Mouse (Mus musculus) lung, embryonic 16.5 days (tissue): ENCODE measurements around the gene Stpg3. TPM values are rescaled to one million over a fixed set of nuclear protein-coding genes. Genes with fewer than 3 reads are reported as not detected.

ENCODE experiments used
- ATAC-seq: fragments of 200-750 bp; cut with Nextera tagmentation; 2 replicates; pipeline ENCODE4 v1.8.0; 2017; ENCODE audit warnings: low read depth, mild to moderate bottlenecking, moderate library complexity
- H3K27ac ChIP-seq: fragments of 300-500 bp; sonication (generic); 2 replicates; pipeline ENCODE4 v1.5.1; 2014; ENCODE audit warnings: mild to moderate bottlenecking, control low read depth, low read length
- H3K27me3 ChIP-seq: fragments of 300-500 bp; sonication (generic); 2 replicates; pipeline ENCODE4 v1.6.1; 2014; ENCODE audit warnings: low read depth, low read length, mixed read lengths; ENCODE audit not compliant: control insufficient read depth, insufficient read depth
- H3K36me3 ChIP-seq: fragments of 300-500 bp; sonication (generic); 2 replicates; pipeline ENCODE4 v1.6.1; 2014; ENCODE audit warnings: low read length; ENCODE audit not compliant: control insufficient read depth, insufficient read depth
- H3K4me1 ChIP-seq: fragments of 300-500 bp; sonication (generic); replicated peaks from 2 replicates; pipeline ENCODE4 v1.6.1; 2014; ENCODE audit warnings: low read length, mixed read lengths; ENCODE audit not compliant: control insufficient read depth, insufficient read depth
- H3K4me2 ChIP-seq: fragments of 300-500 bp; sonication (generic); 2 replicates; pipeline ENCODE4 v1.6.1; 2014; ENCODE audit warnings: low read depth, low read length, control low read depth
- H3K4me3 ChIP-seq: fragments of 300-500 bp; sonication (generic); 2 replicates; pipeline ENCODE4 v1.5.1; 2014; ENCODE audit warnings: mild to moderate bottlenecking, low read length, control low read depth
- H3K9ac ChIP-seq: fragments of 300-500 bp; sonication (generic); 2 replicates; pipeline ENCODE4 v1.6.1; 2014; ENCODE audit warnings: low read length, control low read depth
- H3K9me3 ChIP-seq: fragments of 300-500 bp; sonication (generic); 2 replicates; pipeline ENCODE4 v1.6.1; 2016; ENCODE audit warnings: low read length; ENCODE audit not compliant: control insufficient read depth
- WGBS: fragments of 180-500 bp; shearing (Covaris S2); extraction: QIAGEN DNeasy Blood & Tissue Kit; methylation state at CpG from one replicate; pipeline ENCODE4 v1.1.7; 2014; 5-methylcytosine and 5-hydroxymethylcytosine counted together
- polyA plus RNA-seq: library from polyadenylated mRNA; unstranded; fragments of >200 nt; fragmentation: Nextera tagmentation; extraction: Ambion mirVana; gene quantifications from 2 replicates; pipeline ENCODE4 v1.2.1, GENCODE M21; 2015

Gene Stpg3
- polyA plus RNA-seq, 1 experiment from 2014 or later, result 0.15 TPM

DNA sequence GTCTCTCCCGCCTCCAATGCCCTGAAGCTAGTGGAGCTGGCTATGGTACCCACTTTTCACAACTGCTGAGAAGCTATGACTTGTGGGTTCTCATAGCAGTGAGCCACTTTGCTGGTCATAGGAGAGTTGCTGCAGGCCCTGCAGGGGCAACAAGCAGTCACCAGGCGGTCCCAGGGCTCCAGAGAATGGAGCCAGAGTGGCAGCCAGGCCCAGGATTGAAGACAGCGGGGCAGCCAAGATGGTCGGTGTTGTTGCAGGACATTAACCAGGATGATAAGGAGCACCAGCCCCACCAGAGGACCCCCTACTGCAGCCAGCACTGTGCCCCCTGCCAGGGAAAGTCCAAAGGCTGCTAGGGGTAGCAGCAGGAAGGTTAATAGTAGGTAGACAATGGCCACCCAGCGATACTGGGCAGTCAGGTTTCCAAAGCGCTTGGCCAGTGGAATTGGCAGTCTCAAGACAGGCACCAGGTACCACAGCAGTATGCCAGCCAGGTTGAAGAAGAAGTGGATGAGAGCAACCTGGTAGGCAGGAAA is 14.6 kb upstream of the Stpg3 start:
- Histone ChIP-seq H3K4me2 (no peak overlapping the region), H3K27ac (no peak overlapping the region), H3K9me3 (no peaks in the 10 kb centered on the region), H3K27me3 (no peaks in the 10 kb centered on the region), H3K4me1 (peaks cover 16% of the 10 kb centered on the region), H3K4me3 (no peak overlapping the region), H3K9ac (peak overlapping the region; percentile 24; the same call in 1 of the 2 replicates), H3K36me3 (no peaks in the 10 kb centered on the region)
- ATAC-seq, result no peak
- 69% methylated on average over 6 of the region's 6 CpGs for WGBS

DNA sequence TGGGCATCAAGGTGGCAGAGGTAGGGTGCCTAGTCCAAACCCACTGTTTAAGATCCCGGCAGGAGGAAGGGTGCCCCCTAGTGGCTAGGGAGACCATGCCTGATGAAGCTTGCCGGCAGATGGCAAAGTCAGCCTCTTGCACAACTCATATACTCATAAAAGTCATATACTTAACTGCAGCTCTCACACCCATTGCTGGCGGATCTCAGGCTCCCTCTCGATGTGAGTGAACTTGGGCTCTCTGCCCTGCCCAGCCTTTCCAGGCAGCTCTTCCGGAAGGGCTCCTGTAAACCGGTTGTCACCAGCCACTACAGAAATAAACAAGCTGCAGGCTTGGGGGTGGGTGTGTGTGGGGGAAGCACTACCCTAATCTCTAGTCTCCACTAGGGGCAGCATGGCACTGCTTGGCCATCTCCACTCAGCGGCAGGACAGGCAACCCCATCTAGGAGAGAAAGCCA is 14.0 kb upstream of the Stpg3 start:
- peak; percentile 39 for ATAC-seq
- peak overlapping the region; percentile 39 for H3K4me2 ChIP-seq
- 0 out of 2 replicates have a peak overlapping the region, but pooled peaks have one; percentile 12 for H3K9ac ChIP-seq
- H3K4me1 ChIP-seq, result peaks cover 17% of the 10 kb centered on the region
- H3K36me3 ChIP-seq, result no peaks in the 10 kb centered on the region
- H3K9me3 ChIP-seq, result no peaks in the 10 kb centered on the region
- no peaks in the 10 kb centered on the region for H3K27me3 ChIP-seq
- H3K27ac ChIP-seq, result peak overlapping the region; percentile 71
- no peak overlapping the region for H3K4me3 ChIP-seq
- WGBS, result 0% methylated on average over 7 of the region's 7 CpGs

DNA sequence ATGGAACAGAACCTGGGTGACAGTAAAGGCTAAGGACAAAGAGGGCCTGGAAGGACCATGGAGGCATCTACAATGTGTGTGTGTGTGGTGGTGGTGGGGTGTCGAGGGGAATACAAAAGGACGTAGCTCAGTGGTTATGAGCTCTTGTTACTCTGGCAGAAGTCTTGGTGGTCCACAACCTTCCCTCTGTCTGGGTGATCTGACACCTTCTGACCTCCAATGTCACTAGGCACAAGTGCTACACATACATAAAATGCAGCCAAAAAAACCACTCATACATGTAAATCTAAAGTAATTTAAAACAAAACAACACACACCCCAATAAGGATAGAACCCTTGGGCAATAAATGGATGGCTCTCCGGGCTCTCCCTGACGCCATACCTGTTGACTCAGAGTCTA is 13.0 kb upstream of the Stpg3 start:
- Histone ChIP-seq H3K4me3 (no peak overlapping the region), H3K9me3 (no peaks in the 10 kb centered on the region), H3K27me3 (no peaks in the 10 kb centered on the region), H3K36me3 (no peaks in the 10 kb centered on the region), H3K27ac (no peak overlapping the region), H3K4me1 (peaks cover 20% of the 10 kb centered on the region), H3K4me2 (no peak overlapping the region), H3K9ac (no peak overlapping the region)
- no peak for ATAC-seq
- 92% methylated on average over 4 of the region's 4 CpGs for WGBS

DNA sequence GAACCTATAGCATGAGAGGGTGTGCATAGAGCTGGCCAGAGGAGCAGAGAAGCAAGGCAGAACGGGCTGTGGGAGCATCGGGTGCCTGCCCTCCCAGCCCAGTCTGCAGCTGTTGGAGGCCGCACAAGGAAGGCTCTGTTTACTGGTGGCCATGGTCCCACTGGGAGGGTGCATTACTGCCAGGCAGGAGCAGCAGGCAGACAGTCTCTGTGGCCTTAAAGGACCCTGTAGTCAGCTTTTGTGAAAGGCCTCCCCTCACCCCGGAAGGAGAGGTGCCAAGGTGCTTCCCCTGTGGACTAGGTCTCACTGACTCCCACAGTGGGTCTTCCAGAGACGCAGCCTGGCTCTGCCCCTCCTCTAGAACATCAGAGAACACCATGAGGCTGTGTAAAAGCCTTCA is 12.4 kb upstream of the Stpg3 start:
- Histone ChIP-seq H3K36me3 (peaks cover 2% of the 10 kb centered on the region; the same call in 1 of the 2 replicates), H3K9ac (no peak overlapping the region), H3K4me3 (no peak overlapping the region), H3K4me1 (peaks cover 20% of the 10 kb centered on the region), H3K4me2 (no peak overlapping the region), H3K9me3 (no peaks in the 10 kb centered on the region), H3K27me3 (no peaks in the 10 kb centered on the region), H3K27ac (no peak overlapping the region)
- ATAC-seq, result no peak
- 73% methylated on average over 5 of the region's 5 CpGs for WGBS

DNA sequence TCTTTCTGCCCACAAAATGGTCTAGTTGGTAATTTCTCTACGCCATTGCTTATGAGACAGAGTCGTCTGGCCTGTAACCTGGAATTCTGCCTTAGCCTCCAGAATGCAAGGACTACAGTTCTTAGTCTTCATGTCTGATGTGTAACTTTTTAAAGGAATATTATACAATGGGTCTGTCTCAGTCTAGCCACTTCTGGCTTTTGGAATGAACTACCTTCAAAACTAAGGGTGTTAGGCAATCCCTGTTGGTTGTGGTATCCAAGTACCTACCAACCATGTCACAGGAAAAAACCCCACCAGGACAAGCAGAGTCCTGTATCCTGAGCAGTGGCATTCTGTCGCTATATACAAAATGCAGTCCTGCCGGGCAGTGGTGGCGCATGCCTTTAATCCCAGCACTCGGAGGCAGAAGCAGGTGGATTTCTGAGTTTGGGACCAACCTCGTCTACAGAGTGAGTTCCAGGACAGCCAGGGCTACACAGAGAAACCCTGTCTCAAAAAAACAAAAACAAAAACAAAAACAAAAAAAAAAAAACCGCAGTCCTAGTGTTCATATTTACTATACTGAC is 11.5 kb upstream of the Stpg3 start:
- H3K4me3 ChIP-seq, result peak overlapping the region; percentile 64
- no peaks in the 10 kb centered on the region for H3K27me3 ChIP-seq
- peak overlapping the region; percentile 76 for H3K9ac ChIP-seq
- peaks cover 20% of the 10 kb centered on the region for H3K4me1 ChIP-seq
- peak overlapping the region; percentile 99 for H3K27ac ChIP-seq
- 66% methylated on average over 8 of the region's 8 CpGs for WGBS
- no peaks in the 10 kb centered on the region for H3K9me3 ChIP-seq
- ATAC-seq, result no peak
- H3K36me3 ChIP-seq, result peaks cover 7% of the 10 kb centered on the region
- H3K4me2 ChIP-seq, result peak overlapping the region; percentile 49

DNA sequence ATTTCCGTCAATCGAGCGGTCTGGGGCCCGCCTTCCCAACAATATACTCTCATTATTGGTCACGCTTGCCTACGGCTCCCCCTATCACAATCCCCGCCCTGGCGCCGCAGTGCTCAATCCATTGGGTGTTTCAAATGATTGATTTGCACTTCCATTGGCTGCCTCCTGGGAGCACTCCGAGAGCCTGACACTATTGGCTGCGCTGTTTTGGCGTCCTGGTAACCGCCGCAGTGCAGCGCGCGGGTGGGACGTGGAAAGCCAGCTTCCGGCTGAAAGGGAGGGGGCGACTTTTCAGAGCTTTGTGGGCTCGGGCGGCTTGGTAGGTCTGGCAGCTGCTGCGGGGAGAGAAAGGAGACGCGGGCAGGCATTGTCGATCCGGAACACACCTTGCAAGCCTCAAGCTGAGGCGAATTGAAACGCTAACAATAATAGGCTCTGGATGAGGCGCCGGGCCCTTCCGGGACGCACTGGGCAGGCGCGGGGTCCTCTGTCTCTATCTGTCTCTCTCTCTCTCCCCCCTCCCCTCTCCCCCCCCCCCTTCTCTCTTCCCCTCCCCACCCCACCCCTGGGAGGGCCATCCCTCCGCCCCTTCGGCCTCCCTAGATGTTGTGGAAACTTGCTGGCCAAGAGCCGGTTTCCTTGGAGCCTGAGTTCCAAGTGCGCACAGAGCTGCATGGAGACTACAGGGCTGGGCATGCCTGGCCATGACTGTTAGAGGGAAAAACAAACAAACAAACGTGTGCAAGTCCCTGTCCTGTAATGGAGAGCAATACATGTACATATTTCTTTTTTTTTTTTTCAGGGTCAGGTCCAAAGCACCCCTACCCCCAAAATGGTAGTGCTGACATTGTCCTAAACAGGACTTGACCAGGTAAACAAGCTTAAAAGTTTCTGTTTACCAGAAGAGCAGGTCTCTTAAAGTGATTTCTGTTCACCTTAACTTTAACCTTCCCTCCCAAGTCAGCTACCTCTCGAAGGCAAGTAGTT is 10.6 kb upstream of the Stpg3 start:
- no peaks in the 10 kb centered on the region for H3K9me3 ChIP-seq
- peak overlapping the region; percentile 76 for H3K9ac ChIP-seq
- peak overlapping the region; percentile 87 for H3K4me3 ChIP-seq
- peaks cover 20% of the 10 kb centered on the region for H3K4me1 ChIP-seq
- peak overlapping the region; percentile 49 for H3K4me2 ChIP-seq
- WGBS, result 2% methylated on average over 41 of the region's 41 CpGs
- peaks cover 7% of the 10 kb centered on the region for H3K36me3 ChIP-seq
- no peaks in the 10 kb centered on the region for H3K27me3 ChIP-seq
- H3K27ac ChIP-seq, result peak overlapping the region; percentile 99
- ATAC-seq, result peak; percentile 95

DNA sequence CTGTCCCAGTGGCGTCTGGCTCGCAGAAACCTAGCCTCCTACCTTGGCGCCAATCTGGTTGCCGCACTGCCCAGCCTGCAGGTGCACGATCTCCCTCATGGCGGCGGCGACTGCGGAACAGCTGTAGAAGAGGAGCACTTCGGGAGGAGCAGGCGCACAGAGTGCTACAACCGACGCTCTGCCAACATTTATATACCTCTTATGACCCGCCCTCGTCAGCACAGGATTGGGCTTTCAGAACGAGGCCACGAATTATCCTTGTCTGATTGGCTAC is 10.0 kb upstream of the Stpg3 start, which contains the start of gene Tubb4b:
Gene Tubb4b, minus strand, starts transcription at position 211 of the 274 bp plus-strand sequence.
- Histone ChIP-seq H3K9ac (peak within 1 kb of the TSS; percentile 85), H3K27me3 (no peaks in the 10 kb centered on the region), H3K9me3 (no peaks in the 10 kb centered on the region), H3K36me3 (peaks cover 7% of the 10 kb centered on the region), H3K4me2 (peak within 1 kb of the TSS; percentile 90), H3K4me3 (peak within 1 kb of the TSS; percentile 87), H3K4me1 (peaks cover 20% of the 10 kb centered on the region), H3K27ac (peak within 1 kb of the TSS; percentile 99)
- no peak for ATAC-seq
- WGBS, result under 1% methylated on average over 17 of the region's 17 CpGs

DNA sequence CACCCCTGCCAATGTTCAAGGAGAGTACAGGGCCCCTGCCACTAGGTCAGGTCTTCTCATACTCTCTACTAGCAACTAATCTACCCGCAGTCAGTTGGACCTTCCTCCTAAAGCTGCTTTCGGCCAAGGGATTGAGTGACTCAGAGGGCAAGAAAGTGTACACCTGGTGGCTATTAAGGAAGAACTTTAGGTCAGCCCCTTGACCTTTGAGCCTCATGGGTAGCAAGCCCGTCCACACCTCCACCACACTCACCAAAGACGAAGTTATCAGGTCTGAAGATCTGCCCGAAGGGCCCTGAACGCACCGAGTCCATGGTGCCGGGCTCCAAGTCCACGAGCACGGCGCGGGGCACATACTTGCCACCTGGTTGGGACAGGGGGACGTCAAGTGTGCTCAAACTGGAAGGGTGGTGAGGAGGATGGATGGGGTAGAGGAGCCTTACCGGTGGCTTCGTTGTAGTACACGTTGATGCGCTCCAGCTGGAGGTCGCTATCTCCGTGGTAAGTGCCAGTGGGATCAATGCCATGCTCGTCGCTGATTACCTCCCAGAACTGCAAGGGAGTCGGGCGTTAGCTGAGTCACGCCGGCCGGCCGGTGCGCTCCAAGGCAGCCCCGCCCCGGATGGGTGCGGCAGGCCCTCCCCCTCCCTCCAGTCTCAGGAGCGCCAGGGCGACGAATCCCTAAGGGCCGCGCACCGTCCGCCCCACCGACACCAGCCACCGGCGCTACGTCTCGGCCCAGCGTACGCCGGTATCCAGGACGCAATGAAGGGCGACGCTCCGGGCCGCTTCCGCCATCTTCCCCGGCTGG is 9.4 kb upstream of the Stpg3 start:
- Histone ChIP-seq H3K27me3 (no peaks in the 10 kb centered on the region), H3K27ac (peak overlapping the region; percentile 97), H3K36me3 (peaks cover 7% of the 10 kb centered on the region), H3K4me2 (peak overlapping the region; percentile 90), H3K9ac (peak overlapping the region; percentile 85), H3K4me1 (peaks cover 19% of the 10 kb centered on the region), H3K9me3 (no peaks in the 10 kb centered on the region), H3K4me3 (peak overlapping the region; percentile 87)
- peak; percentile 45 for ATAC-seq
- WGBS, result under 1% methylated on average over 50 of the region's 53 CpGs
